Mouse (Mus musculus) v-Abl transformed pro-B cells (cell line): Measurements from ENCODE around the gene Ccdc105.

Source experiments
- in situ Hi-C, 2 experiments: fragments of 400-800 bp; cut with MboI; formaldehyde crosslinking; loops; one replicate each; pipeline ENCODE4 v1.15.1; 2025; ENCODE audit not compliant: unreplicated experiment in 2 of 2

Ccdc105 gene

DNA sequence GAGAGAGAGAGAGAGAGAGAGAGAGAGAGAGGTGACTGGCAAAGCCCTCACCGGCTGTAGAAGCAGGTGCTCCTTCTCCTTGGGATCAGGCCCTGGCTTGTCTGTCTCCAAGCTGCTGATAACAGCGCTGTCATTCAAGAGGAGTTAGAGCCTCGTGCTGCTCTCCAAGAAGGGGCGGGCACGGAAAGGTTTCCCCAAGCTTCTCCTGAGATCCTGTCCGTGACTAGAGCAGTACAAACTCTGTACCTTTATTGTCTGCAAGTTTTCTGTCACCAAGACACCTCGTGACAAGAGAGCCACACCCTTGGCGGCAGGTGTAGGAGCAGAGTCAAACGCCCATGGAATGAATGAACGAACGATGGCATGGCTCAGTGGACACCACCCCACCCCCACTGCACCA lies 34.8 kb downstream of the Ccdc105 start, which contains the start of gene Casp14:
TSS of gene Casp14 (minus strand) at position 239 of the 400 bp plus-strand sequence.
- in situ Hi-C loops = no loop called here

DNA sequence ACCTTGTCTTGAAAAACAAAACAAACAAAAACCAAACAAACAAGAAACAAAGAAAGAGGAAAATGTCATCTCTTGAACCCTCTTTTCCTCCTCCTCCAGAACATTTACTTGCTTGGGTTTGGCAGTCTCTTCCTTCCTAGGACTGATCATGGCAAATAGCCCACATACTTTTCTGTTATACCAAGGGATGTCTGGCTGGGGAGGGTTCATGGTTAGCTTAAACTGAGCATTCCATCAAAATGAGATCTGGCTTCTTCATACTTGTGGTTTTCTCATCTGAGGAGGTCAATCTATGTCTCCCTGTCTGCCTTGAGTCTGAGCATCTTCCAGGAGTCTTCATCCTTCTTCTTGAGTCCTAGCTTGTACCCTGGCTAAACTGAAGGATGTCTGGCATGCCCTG lies 36.6 kb downstream of the Ccdc105 start:
- in situ Hi-C loops = no loop called here

DNA sequence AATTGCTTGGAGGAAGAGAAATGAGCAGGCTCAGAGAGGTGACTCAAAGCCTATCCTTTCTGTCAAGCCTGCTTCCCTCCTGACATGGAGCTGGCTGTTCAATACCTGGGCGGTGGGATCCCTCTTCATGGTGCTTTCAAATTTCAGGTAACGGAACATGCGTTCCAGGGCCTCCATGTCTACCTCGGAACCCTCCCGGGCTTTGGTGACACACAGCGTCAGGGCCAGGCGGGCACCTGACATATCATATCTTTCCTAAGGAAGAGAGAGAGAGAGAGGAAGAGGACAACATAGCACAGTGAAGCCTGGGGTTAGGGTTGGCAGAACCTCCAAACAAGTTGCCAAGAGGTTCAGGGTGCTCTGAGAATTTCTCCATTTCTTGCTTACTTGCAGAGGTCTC lies 37.7 kb downstream of the Ccdc105 start:
- in situ Hi-C loops = no loop called here

DNA sequence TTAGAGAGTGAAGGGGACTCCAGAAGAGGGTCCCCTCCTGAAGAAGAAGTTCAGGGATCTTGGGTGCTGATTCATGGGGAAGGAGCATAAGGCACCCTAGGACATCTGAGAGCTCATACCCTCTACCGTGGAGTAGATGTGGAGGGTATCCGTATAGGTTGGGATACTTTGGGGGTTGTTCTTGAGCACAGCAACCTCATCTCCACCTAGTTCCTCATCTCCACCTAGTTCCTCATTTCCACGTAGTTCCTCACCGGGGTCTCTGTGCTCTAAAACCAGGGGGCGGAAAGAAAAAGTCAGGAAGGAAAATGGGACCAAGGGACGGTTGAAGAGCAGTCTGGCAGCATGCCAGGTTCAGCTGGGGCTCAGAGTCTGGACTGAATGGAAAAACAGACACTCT lies 38.7 kb downstream of the Ccdc105 start:
- in situ Hi-C loops = no loop called here

DNA sequence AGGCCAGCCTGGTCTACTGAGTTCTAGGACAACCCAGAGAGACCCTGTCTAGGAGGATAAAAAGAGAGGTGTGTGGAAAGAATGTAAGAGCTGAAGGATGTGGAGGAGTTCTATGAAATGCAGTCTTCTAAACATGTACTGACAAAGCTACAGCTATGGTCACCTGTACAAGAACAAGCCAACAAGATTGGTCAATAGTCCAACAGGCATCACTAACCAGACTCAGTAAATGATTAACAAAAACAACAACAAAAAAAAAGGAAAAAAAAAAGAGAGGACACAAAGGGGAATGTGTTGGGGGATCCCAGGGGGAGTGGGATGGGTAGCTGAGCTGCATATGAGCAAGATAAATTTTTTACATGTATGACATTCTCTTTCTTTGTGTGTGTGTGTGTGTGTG lies 42.2 kb downstream of the Ccdc105 start:
- in situ Hi-C loops = no loop called here

DNA sequence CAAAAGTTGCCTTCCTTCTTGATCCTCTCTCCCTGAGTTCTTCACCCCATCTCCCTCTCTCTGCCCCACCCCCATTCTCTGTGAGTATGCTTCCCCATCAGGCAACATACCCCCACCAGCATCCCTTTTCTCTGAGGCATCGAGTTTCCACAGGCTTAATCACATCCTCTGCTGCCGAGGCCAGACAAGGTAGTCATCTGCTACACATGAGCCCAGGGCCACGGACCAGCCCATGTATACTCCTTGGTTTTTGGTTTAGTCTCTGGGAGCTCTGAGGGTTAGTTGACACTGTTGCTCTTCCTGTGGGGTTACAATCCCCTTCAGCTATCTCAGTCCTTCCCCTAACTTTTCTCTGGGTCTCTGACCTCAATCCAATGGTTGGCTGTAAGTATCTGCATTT lies 52.0 kb downstream of the Ccdc105 start:
- in situ Hi-C loops = no loop called here
